Mouse (Mus musculus): Measurements from ENCODE around the gene Strn4. TPM values are rescaled to one million over a fixed set of nuclear protein-coding genes. Genes with fewer than 3 reads are reported as not detected.

Strn4 gene
- total and polyA plus RNA-seq, 3 experiments = 55.8 to 93.5 TPM; not detected in 1

- Histone ChIP-seq H3K27me3 (ENCODE audit: control insufficient read depth in 1 of 2, insufficient read depth in 2 of 2, low read length in 2 of 2) (no peaks in the 10 kb centered on the region), H3K9ac (ENCODE audit: control insufficient read depth, low read depth, low read length, poor library complexity, severe bottlenecking) (peak overlapping the region; percentile 85), H3K27ac (ENCODE audit: control insufficient read depth, low read depth, low read length) (peak overlapping the region; percentile 77), H3K9me3 (replicated peaks; ENCODE audit: insufficient read depth, low read length) (no peaks in the 10 kb centered on the region), H3K4me3 (ENCODE audit: control insufficient read depth in 1 of 2, insufficient read depth in 1 of 2, low read depth in 2 of 2, low read length in 2 of 2) (peak overlapping the region; percentile 61 to 64), H3K79me2 (ENCODE audit: control insufficient read depth, insufficient read depth, low read length, poor library complexity) (peaks cover 47% of the 10 kb centered on the region), H3K4me1 (ENCODE audit: control insufficient read depth in 1 of 2, insufficient read depth in 2 of 2, low read length in 2 of 2) (peaks cover 0 to 10% of the 10 kb centered on the region in 2 experiments; a peak in 3 of 4 replicates), H3K36me3 (ENCODE audit: control insufficient read depth in 1 of 2, insufficient read depth in 2 of 2, low read length in 2 of 2) (peaks cover 0 to 17% of the 10 kb centered on the region in 2 experiments; a peak in 2 of 4 replicates)
- DNase-seq (ENCODE audit: low read depth, low spot score) = no peak
- TF ChIP-seq HCFC1 (IDR thresholded peaks at IDR 0.05; ENCODE audit: low read depth, low read length) (0 out of 2 replicates have a peak, but pooled peaks have one; percentile 8), POLR2A (IDR thresholded peaks at IDR 0.05; ENCODE audit: control insufficient read depth in 1 of 2, insufficient read depth in 1 of 2, low read depth in 1 of 2, low read length in 2 of 2, poor library complexity in 1 of 2) (peak in 1 of 2 experiments; percentile 13; a peak in 1 of 4 replicates), GABPA (IDR thresholded peaks at IDR 0.05; ENCODE audit: low read depth, low read length) (no peak), USF2 (IDR thresholded peaks at IDR 0.05; ENCODE audit: borderline replicate concordance in 1 of 2, insufficient read depth in 1 of 2, low read depth in 1 of 2, low read length in 2 of 2) (no peak)
Measured at GRCm38 (mm10) chr7:16781555-16781815, 34.2 kb upstream of the Strn4 start.

GRCm38 (mm10) chr7:16781816-16782554, 33.7 kb upstream of the Strn4 start:
- TF ChIP-seq MAFK (IDR thresholded peaks at IDR 0.05; ENCODE audit: borderline replicate concordance, low read depth, low read length) (no peak), MXI1 (IDR thresholded peaks at IDR 0.05; ENCODE audit: low read depth, low read length) (no peak), MAZ (IDR thresholded peaks at IDR 0.05; ENCODE audit: low read depth, low read length) (0 out of 2 replicates have a peak, but pooled peaks have one; percentile 16), GABPA (IDR thresholded peaks at IDR 0.05; ENCODE audit: low read depth, low read length) (no peak), TBP (IDR thresholded peaks at IDR 0.05; ENCODE audit: low read depth, low read length) (no peak), CTCF (IDR thresholded peaks at IDR 0.05 in 2 of 3, conservative IDR thresholded peaks at IDR 0.05 in 1 of 3; ENCODE audit: control insufficient read depth in 1 of 3, insufficient read depth in 1 of 3, low read depth in 2 of 3, low read length in 3 of 3, poor library complexity in 1 of 3, severe bottlenecking in 1 of 3) (no peak), CHD2 (IDR thresholded peaks at IDR 0.05; ENCODE audit: low read length) (no peak), EP300 (IDR thresholded peaks at IDR 0.05; ENCODE audit: low read depth in 1 of 2, low read length in 2 of 2) (0 out of 4 replicates have a peak, but pooled peaks of 1 of the 2 experiments have one; percentile 12), HCFC1 (IDR thresholded peaks at IDR 0.05; ENCODE audit: low read depth, low read length) (peak; percentile 3; the same call in 1 of the 2 replicates), TAL1 (IDR thresholded peaks at IDR 0.05; ENCODE audit: low read length) (no peak), POLR2A (IDR thresholded peaks at IDR 0.05; ENCODE audit: control insufficient read depth in 1 of 2, insufficient read depth in 1 of 2, low read depth in 1 of 2, low read length in 2 of 2, poor library complexity in 1 of 2) (peak in 1 of 2 experiments; percentile 64; a peak in 2 of 4 replicates), MYB (IDR thresholded peaks at IDR 0.05; ENCODE audit: low read depth, low read length) (no peak), E2F4 (IDR thresholded peaks at IDR 0.05; ENCODE audit: borderline replicate concordance, low read depth, low read length) (no peak)
- Histone ChIP-seq H3K4me3 (ENCODE audit: control insufficient read depth in 1 of 2, insufficient read depth in 1 of 2, low read depth in 2 of 2, low read length in 2 of 2) (peak overlapping the region; percentile 61 to 64), H3K27ac (ENCODE audit: control insufficient read depth, low read depth, low read length) (peak overlapping the region; percentile 77), H3K4me1 (ENCODE audit: control insufficient read depth in 1 of 2, insufficient read depth in 2 of 2, low read length in 2 of 2) (peaks cover 0 to 10% of the 10 kb centered on the region in 2 experiments; a peak in 3 of 4 replicates), H3K9ac (ENCODE audit: control insufficient read depth, low read depth, low read length, poor library complexity, severe bottlenecking) (peak overlapping the region; percentile 85), H3K36me3 (ENCODE audit: control insufficient read depth in 1 of 2, insufficient read depth in 2 of 2, low read length in 2 of 2) (peaks cover 2 to 17% of the 10 kb centered on the region in 2 experiments; a peak in 3 of 4 replicates), H3K27me3 (ENCODE audit: control insufficient read depth in 1 of 2, insufficient read depth in 2 of 2, low read length in 2 of 2) (no peaks in the 10 kb centered on the region), H3K9me3 (replicated peaks; ENCODE audit: insufficient read depth, low read length) (no peaks in the 10 kb centered on the region), H3K79me2 (ENCODE audit: control insufficient read depth, insufficient read depth, low read length, poor library complexity) (peaks cover 50% of the 10 kb centered on the region)
- peak; percentile 67 for DNase-seq (ENCODE audit: low read depth, low spot score)
